Mouse (Mus musculus): ENCODE measurements around the gene Vps13d. TPM values are rescaled to one million over a fixed set of nuclear protein-coding genes. Genes with fewer than 3 reads are reported as not detected.
"Not testable (repeated sequence)": the region's sequence is repeated elsewhere in the genome, so short reads cannot be mapped to it uniquely, and the experiment has no call there.

The Vps13d gene
- total and polyA plus RNA-seq, 2 experiments from 2014 or later, result 7.8 to 35.3 TPM

DNA sequence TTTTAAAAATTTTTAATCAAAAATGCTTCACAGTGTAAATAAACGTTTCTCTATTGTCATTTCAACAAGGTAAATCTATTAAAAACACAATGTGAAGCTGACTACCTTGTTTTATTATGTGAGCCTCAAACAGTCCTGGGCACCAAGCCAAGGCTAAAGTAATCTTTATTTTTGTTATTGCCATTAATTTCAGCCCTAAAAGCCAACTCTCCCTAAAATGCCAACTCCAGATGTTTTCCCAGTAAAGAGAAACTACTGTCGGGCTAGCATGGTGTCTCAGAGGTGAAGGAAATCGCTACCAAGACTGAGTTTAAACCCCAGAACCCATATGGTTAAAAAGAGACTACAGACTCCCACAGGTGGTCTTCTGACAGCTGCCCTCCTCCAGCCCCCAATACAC, 1.4 kb downstream of the Vps13d start:
- Histone ChIP-seq H3K4me3 (ENCODE audit: low read length) (peak overlapping the region; percentile 96), H3K9ac (replicated peaks; ENCODE audit: low read length) (peak overlapping the region; percentile 91; the same call in 1 of the 2 replicates), H3K9me3 (ENCODE audit: low read length) (no peaks in the 10 kb centered on the region), H3K27me3 (ENCODE audit: insufficient read depth, low read length) (no peaks in the 10 kb centered on the region), H3K4me1 (ENCODE audit: insufficient read depth, low read length) (peaks cover 8% of the 10 kb centered on the region), H3K4me2 (ENCODE audit: low read depth, low read length) (peak overlapping the region; percentile 90), H3K36me3 (ENCODE audit: insufficient read depth, low read length) (peaks cover 13% of the 10 kb centered on the region; the same call in 1 of the 2 replicates), H3K27ac (no peak overlapping the region)
- ATAC-seq, result no peak
- TF ChIP-seq CTCF (IDR thresholded peaks at IDR 0.05; ENCODE audit: low read depth), result no peak
- WGBS, result 52% methylated on average over 3 of the region's 3 CpGs
- DNase-seq (ENCODE audit: low spot score), result no peak

DNA sequence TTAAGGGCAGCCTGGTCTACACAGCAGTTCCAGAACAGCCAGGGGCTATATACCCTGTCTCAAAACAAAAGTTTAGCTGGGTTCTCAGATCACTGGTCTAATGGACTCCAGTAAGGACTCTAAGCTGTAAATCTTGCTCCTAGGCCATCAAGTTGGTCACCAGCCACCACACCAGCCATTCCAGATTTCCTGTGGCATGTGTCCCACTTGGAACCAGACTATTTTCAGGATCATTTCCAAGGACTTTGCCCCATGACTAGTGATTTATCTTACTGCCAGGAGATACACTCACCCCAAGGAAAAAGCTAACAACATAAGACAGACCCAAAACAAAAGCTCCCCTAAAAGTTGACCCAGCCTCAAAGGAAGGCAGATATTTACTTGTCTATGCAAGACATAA, 2.1 kb downstream of the Vps13d start:
- no peak for DNase-seq (ENCODE audit: low spot score)
- no peak overlapping the region for H3K4me3 ChIP-seq (ENCODE audit: low read length)
- no peak overlapping the region for H3K9ac ChIP-seq (replicated peaks; ENCODE audit: low read length)
- H3K27ac ChIP-seq, result no peak overlapping the region
- ATAC-seq, result no peak
- H3K36me3 ChIP-seq (ENCODE audit: insufficient read depth, low read length), result peaks cover 13% of the 10 kb centered on the region; the same call in 1 of the 2 replicates
- no peaks in the 10 kb centered on the region for H3K9me3 ChIP-seq (ENCODE audit: low read length)
- no peak for TF ChIP-seq CTCF (IDR thresholded peaks at IDR 0.05; ENCODE audit: low read depth)
- H3K4me2 ChIP-seq (ENCODE audit: low read depth, low read length), result 0 out of 2 replicates have a peak overlapping the region, but pooled peaks have one; percentile 6
- H3K27me3 ChIP-seq (ENCODE audit: insufficient read depth, low read length), result no peaks in the 10 kb centered on the region
- H3K4me1 ChIP-seq (ENCODE audit: insufficient read depth, low read length), result peaks cover 8% of the 10 kb centered on the region

DNA sequence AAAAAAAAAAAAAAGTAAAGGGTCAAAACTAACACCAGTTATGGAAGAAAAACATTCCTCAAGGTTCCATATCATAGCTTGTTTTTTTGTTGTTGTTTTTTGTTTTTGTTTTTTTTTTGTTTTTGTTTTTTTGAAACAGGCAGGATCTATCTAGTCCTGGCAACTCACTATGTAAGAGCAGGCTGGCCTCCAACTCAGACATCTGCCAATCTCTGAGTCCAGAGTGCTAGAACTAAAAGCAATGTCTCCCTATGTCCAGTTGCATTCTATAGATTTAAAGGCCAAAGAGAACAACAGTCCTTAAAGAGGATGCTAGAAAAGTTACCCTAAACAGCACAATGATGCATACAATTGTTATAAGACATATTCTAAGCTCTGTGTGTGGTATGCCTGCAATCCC, 6.2 kb downstream of the Vps13d start:
- Histone ChIP-seq H3K4me1 (ENCODE audit: insufficient read depth, low read length) (peaks cover 2% of the 10 kb centered on the region; the same call in 1 of the 2 replicates), H3K4me2 (ENCODE audit: low read depth, low read length) (no peak overlapping the region), H3K27ac (no peak overlapping the region), H3K27me3 (ENCODE audit: insufficient read depth, low read length) (no peaks in the 10 kb centered on the region), H3K9ac (replicated peaks; ENCODE audit: low read length) (no peak overlapping the region), H3K4me3 (ENCODE audit: low read length) (no peak overlapping the region), H3K36me3 (ENCODE audit: insufficient read depth, low read length) (peaks cover 30% of the 10 kb centered on the region), H3K9me3 (ENCODE audit: low read length) (no peaks in the 10 kb centered on the region)
- ATAC-seq, result no peak
- no peak for TF ChIP-seq CTCF (IDR thresholded peaks at IDR 0.05; ENCODE audit: low read depth)
- DNase-seq (ENCODE audit: low spot score), result no peak

DNA sequence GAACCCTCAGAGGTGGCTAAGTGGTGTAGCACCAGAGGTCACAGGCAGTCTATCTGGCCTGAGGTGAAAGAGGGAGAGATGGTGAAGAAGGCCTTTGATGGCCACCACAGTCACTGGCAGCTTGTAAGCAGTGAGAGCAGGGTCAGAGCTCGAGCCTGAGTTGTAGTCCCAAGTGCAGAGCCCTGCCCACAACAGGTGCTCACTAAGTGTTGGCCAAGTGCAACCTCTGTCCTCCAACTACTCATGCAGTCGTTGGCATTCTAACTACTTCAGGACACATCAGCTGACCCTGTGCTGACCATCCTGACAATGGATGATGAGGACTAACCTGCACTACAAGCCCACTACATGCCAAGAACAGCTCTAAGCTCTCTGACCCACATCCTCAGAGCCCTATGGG, 7.2 kb downstream of the Vps13d start:
- H3K9ac ChIP-seq (replicated peaks; ENCODE audit: low read length), result no peak overlapping the region
- no peak for DNase-seq (ENCODE audit: low spot score)
- WGBS, result 80% methylated on average over 2 of the region's 2 CpGs
- no peaks in the 10 kb centered on the region for H3K4me1 ChIP-seq (ENCODE audit: insufficient read depth, low read length)
- H3K4me2 ChIP-seq (ENCODE audit: low read depth, low read length), result no peak overlapping the region
- H3K27me3 ChIP-seq (ENCODE audit: insufficient read depth, low read length), result no peaks in the 10 kb centered on the region
- TF ChIP-seq CTCF (IDR thresholded peaks at IDR 0.05; ENCODE audit: low read depth), result no peak
- no peak overlapping the region for H3K4me3 ChIP-seq (ENCODE audit: low read length)
- peaks cover 30% of the 10 kb centered on the region for H3K36me3 ChIP-seq (ENCODE audit: insufficient read depth, low read length)
- ATAC-seq, result no peak
- H3K9me3 ChIP-seq (ENCODE audit: low read length), result no peaks in the 10 kb centered on the region
- H3K27ac ChIP-seq, result no peak overlapping the region

DNA sequence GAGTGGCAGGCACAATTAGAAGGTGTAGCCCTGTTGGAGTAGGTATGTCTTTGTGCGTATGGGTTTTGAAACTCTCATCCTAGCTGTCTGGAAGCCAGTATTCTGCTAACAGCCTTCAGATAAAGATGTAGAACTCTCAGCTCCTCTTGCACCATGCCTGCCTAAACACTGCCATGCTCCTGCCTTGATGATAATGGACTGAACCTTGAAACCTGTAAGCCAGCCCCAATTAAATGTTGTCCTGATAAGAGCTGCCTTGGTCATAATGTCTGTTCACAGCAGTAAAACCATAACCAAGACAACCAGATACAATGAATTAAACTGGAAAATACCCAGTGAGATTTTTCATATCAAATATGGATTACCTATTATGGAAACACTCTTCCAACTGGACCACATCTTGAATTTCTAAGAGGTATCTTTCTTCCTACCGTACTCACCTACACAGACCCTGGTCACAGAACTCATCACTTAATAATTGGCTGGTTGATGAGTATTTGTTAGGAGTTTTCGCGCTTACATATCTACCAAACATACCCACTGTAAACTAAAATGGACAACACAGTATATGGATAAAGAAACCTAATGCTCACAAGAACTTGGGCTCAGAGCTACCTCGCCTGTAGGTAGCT, 15.8 kb downstream of the Vps13d start:
- peaks cover 36% of the 10 kb centered on the region for H3K36me3 ChIP-seq (ENCODE audit: insufficient read depth, low read length)
- no peak overlapping the region for H3K4me3 ChIP-seq (ENCODE audit: low read length)
- no peaks in the 10 kb centered on the region for H3K27me3 ChIP-seq (ENCODE audit: insufficient read depth, low read length)
- H3K9me3 ChIP-seq (ENCODE audit: low read length), result no peaks in the 10 kb centered on the region
- ATAC-seq (no peak), DNase-seq (ENCODE audit: low spot score) (no peak)
- no peak overlapping the region for H3K9ac ChIP-seq (replicated peaks; ENCODE audit: low read length)
- WGBS, result 98% methylated on average over 5 of the region's 5 CpGs
- no peak overlapping the region for H3K27ac ChIP-seq
- TF ChIP-seq CTCF (IDR thresholded peaks at IDR 0.05; ENCODE audit: low read depth), result no peak
- H3K4me1 ChIP-seq (ENCODE audit: insufficient read depth, low read length), result no peaks in the 10 kb centered on the region
- H3K4me2 ChIP-seq (ENCODE audit: low read depth, low read length), result no peak overlapping the region

DNA sequence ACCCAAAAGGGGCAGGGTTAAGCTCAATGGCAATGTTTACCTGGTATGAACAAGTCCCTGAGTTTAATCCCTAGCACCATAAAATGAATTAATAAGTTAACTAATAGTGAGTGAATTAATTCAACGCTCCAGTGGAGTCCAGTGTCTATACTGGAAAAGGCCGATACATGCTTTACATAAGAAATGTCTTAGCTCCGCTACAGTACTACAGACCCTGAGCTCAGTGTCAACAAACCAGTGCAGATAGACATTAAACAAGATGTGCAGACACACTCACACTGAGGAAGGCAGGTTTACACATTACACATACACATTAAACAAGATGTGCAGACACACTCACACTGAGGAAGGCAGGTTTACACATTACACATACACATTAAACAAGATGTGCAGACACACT, 29.3 kb downstream of the Vps13d start:
- H3K4me1 ChIP-seq (ENCODE audit: insufficient read depth, low read length); H3K27me3 ChIP-seq (ENCODE audit: insufficient read depth, low read length); H3K4me2 ChIP-seq (ENCODE audit: low read depth, low read length); H3K27ac ChIP-seq; H3K9me3 ChIP-seq (ENCODE audit: low read length); H3K9ac ChIP-seq (replicated peaks; ENCODE audit: low read length); H3K4me3 ChIP-seq (ENCODE audit: low read length); DNase-seq (ENCODE audit: low spot score); ATAC-seq: not testable (repeated sequence)
- peaks cover 52% of the 10 kb centered on the region for H3K36me3 ChIP-seq (ENCODE audit: insufficient read depth, low read length)
- 86% methylated on average over 3 of the region's 3 CpGs for WGBS

DNA sequence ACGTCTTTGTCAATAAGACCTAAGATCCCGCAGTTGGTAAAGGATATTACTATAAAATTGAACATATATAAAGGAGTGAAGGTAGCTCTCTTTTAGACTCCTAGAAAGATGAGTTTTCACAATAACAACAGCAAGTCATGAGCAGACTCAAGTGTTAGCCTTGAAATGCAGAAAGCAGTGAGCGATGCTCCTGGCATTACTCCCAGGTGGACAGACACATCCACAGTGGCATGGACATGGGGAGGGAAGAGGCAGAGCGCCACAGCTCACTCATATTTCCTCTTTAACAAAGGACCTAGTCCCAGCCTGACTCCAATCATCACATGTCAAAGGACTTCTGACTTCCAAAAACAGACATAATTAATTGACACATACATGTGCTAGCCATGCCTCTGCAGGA, 30.7 kb downstream of the Vps13d start:
- WGBS, result 96% methylated on average over 4 of the region's 4 CpGs

More for the DNA sequence above, 30.7 kb downstream of the Vps13d start:
- no peaks in the 10 kb centered on the region for H3K27me3 ChIP-seq (ENCODE audit: insufficient read depth, low read length)
- no peak overlapping the region for H3K27ac ChIP-seq
- ATAC-seq, result no peak
- H3K4me3 ChIP-seq (ENCODE audit: low read length), result no peak overlapping the region
- no peaks in the 10 kb centered on the region for H3K9me3 ChIP-seq (ENCODE audit: low read length)
- H3K4me2 ChIP-seq (ENCODE audit: low read depth, low read length), result no peak overlapping the region
- TF ChIP-seq CTCF (IDR thresholded peaks at IDR 0.05; ENCODE audit: low read depth), result no peak
- no peak for DNase-seq (ENCODE audit: low spot score)
- no peak overlapping the region for H3K9ac ChIP-seq (replicated peaks; ENCODE audit: low read length)
- H3K36me3 ChIP-seq (ENCODE audit: insufficient read depth, low read length), result peaks cover 43% of the 10 kb centered on the region; the same call in 1 of the 2 replicates
- no peaks in the 10 kb centered on the region for H3K4me1 ChIP-seq (ENCODE audit: insufficient read depth, low read length)

Data from hindbrain, postnatal 0 days (tissue).